Mouse (Mus musculus) C2C12 (cell line): ENCODE data around the gene Agap2. TPM values are rescaled to one million over a fixed set of nuclear protein-coding genes. Genes with fewer than 3 reads are reported as not detected.

Experiments used
- H3K27me3 ChIP-seq: one replicate; pipeline ENCODE4 v1.6.1; 2011; ENCODE audit not compliant: control insufficient read depth, insufficient read depth, insufficient read length
- H3K36me3 ChIP-seq: one replicate; pipeline ENCODE4 v1.6.1; 2011; ENCODE audit not compliant: control insufficient read depth, insufficient read depth
- H3K4me3 ChIP-seq: one replicate; pipeline ENCODE4 v1.5.1; 2011; ENCODE audit warnings: mild to moderate bottlenecking, control low read depth; ENCODE audit not compliant: poor library complexity, insufficient read depth, severe bottlenecking
- H3K79me2 ChIP-seq: one replicate; pipeline ENCODE4 v1.6.1; 2011; ENCODE audit not compliant: control insufficient read depth, insufficient read depth
- H3K79me3 ChIP-seq: one replicate; pipeline ENCODE4 v1.6.1; 2011; ENCODE audit warnings: low read depth, control low read depth
- H3ac ChIP-seq: one replicate; pipeline ENCODE3; 2011; ENCODE audit warnings: low read depth; ENCODE audit not compliant: control insufficient read depth, insufficient read length
- CEBPB ChIP-seq: IDR thresholded peaks from one replicate; pipeline ENCODE4 v1.6.1; 2011; ENCODE audit warnings: low read depth, mild to moderate bottlenecking, control low read depth, moderate library complexity
- CTCF ChIP-seq: IDR thresholded peaks from one replicate; pipeline ENCODE4 v1.5.1; 2011; ENCODE audit not compliant: control insufficient read depth, insufficient read depth, insufficient read length
- FOSL1 ChIP-seq: IDR thresholded peaks from one replicate; pipeline ENCODE4 v1.8.0; 2011; ENCODE audit warnings: mild to moderate bottlenecking, low read length; ENCODE audit not compliant: poor library complexity, insufficient read depth, severe bottlenecking
- MAX ChIP-seq: IDR thresholded peaks from one replicate; pipeline ENCODE4 v1.6.1; 2011; ENCODE audit warnings: mild to moderate bottlenecking, control low read depth
- MYOD1 ChIP-seq: IDR thresholded peaks from one replicate; pipeline ENCODE4 v1.6.1; 2011; ENCODE audit warnings: low read depth; ENCODE audit not compliant: control insufficient read depth, insufficient read length
- MYOG ChIP-seq: IDR thresholded peaks from one replicate; pipeline ENCODE4 v1.6.1; 2011; ENCODE audit not compliant: control insufficient read depth, insufficient read length; ENCODE audit errors: extremely low read depth
- USF1 ChIP-seq: IDR thresholded peaks from one replicate; pipeline ENCODE4 v1.6.1; 2011; ENCODE audit warnings: low read depth, mild to moderate bottlenecking, control low read depth, moderate library complexity
- polyA plus RNA-seq: library from polyadenylated mRNA; unstranded; fragments of >200 nt; fragmentation: generic; extraction: Trizol; gene quantifications from one replicate; pipeline ENCODE4 v1.2.1, GENCODE M21; 2012; ENCODE audit warnings: missing spikeins

Agap2 gene
- polyA plus RNA-seq, 1 experiment: 3.2 TPM

GRCm38 (mm10) chr10:127062503-127062902 lies 12.6 kb upstream of the Agap2 start:
- peak overlapping the region; percentile 29 for H3K4me3 ChIP-seq
- no peak overlapping the region for H3ac ChIP-seq
- H3K36me3 ChIP-seq: peaks cover 30% of the 10 kb centered on the region
- H3K79me2 ChIP-seq: peaks cover 42% of the 10 kb centered on the region
- H3K79me3 ChIP-seq: peaks cover 24% of the 10 kb centered on the region
- TF ChIP-seq MAX (no peak), CEBPB (peak; percentile 75)
- H3K27me3 ChIP-seq: no peaks in the 10 kb centered on the region

- Histone ChIP-seq H3K36me3 (peaks cover 39% of the 10 kb centered on the region), H3ac (peak within 1 kb of the TSS; percentile 92), H3K27me3 (no peaks in the 10 kb centered on the region), H3K79me3 (peaks cover 24% of the 10 kb centered on the region), H3K79me2 (peaks cover 43% of the 10 kb centered on the region), H3K4me3 (peak within 1 kb of the TSS; percentile 88)
- TF ChIP-seq MYOD1: no peak
- TF ChIP-seq USF1: peak; percentile 99
- peak; percentile 70 for TF ChIP-seq MAX
- TF ChIP-seq FOSL1: no peak
Observed at GRCm38 (mm10) chr10:127063239-127063872, 11.7 kb upstream of the Agap2 start, which contains the start of gene Cdk4. Gene Cdk4, plus strand, starts transcription at chr10:127063534.

- Histone ChIP-seq H3K79me2 (peaks cover 50% of the 10 kb centered on the region), H3K27me3 (no peaks in the 10 kb centered on the region), H3K79me3 (peaks cover 27% of the 10 kb centered on the region), H3K4me3 (peak overlapping the region; percentile 88), H3K36me3 (peaks cover 40% of the 10 kb centered on the region), H3ac (peak overlapping the region; percentile 92)
- no peak for TF ChIP-seq MYOD1
- TF ChIP-seq CEBPB: no peak
- no peak for TF ChIP-seq MYOG
- TF ChIP-seq CTCF: no peak
- TF ChIP-seq MAX: no peak
- no peak for TF ChIP-seq FOSL1
- no peak for TF ChIP-seq USF1
Observed at GRCm38 (mm10) chr10:127063913-127064870, 10.9 kb upstream of the Agap2 start.

- Histone ChIP-seq H3K4me3 (no peak overlapping the region), H3K79me3 (peaks cover 33% of the 10 kb centered on the region), H3ac (no peak overlapping the region), H3K36me3 (peaks cover 40% of the 10 kb centered on the region), H3K27me3 (no peaks in the 10 kb centered on the region), H3K79me2 (peaks cover 57% of the 10 kb centered on the region)
- TF ChIP-seq MYOD1: no peak
- no peak for TF ChIP-seq MAX
- TF ChIP-seq MYOG: no peak
- no peak for TF ChIP-seq CTCF
- no peak for TF ChIP-seq USF1
- no peak for TF ChIP-seq CEBPB
- no peak for TF ChIP-seq FOSL1
Observed at GRCm38 (mm10) chr10:127065981-127066380, 9.1 kb upstream of the Agap2 start.

- H3ac ChIP-seq: no peak overlapping the region
- peaks cover 33% of the 10 kb centered on the region for H3K79me3 ChIP-seq
- H3K36me3 ChIP-seq: peaks cover 40% of the 10 kb centered on the region
Observed at GRCm38 (mm10) chr10:127066519-127067018, 8.5 kb upstream of the Agap2 start.

More at GRCm38 (mm10) chr10:127066519-127067018, 8.5 kb upstream of the Agap2 start:
- Histone ChIP-seq H3K4me3 (no peak overlapping the region), H3K79me2 (peaks cover 57% of the 10 kb centered on the region), H3K27me3 (no peaks in the 10 kb centered on the region)
- no peak for TF ChIP-seq USF1
- TF ChIP-seq FOSL1: no peak
- no peak for TF ChIP-seq CEBPB
- TF ChIP-seq MYOD1: no peak
- TF ChIP-seq MAX: no peak
- no peak for TF ChIP-seq MYOG
- TF ChIP-seq CTCF: no peak
